Mouse (Mus musculus) thymus, adult 2 months (tissue): ENCODE measurements around the gene Pmm2.

Source experiments
- CTCF ChIP-seq: fragments of 200-500 bp; IDR thresholded peaks from 2 replicates; pipeline ENCODE4 v1.5.1; 2012; ENCODE audit warnings: mild to moderate bottlenecking, control low read depth, low read length, moderate library complexity, borderline replicate concordance; ENCODE audit not compliant: control insufficient read depth, poor library complexity, insufficient read depth; ENCODE audit errors: extremely low read depth
- POLR2A ChIP-seq: fragments of 200-500 bp; IDR thresholded peaks from 2 replicates; pipeline ENCODE4 v1.6.1; 2012; ENCODE audit warnings: mild to moderate bottlenecking, low read length, control low read depth, moderate library complexity; ENCODE audit not compliant: control insufficient read depth, poor library complexity, insufficient read depth; ENCODE audit errors: extremely low read depth

GRCm38 (mm10) chr16:8620315-8621115 is 17.0 kb upstream of the Pmm2 start:
- TF ChIP-seq POLR2A (no peak), CTCF (no peak)
